Mouse (Mus musculus) heart, embryonic 15.5 days (tissue): ENCODE measurements around the gene Os9. TPM values are rescaled to one million over a fixed set of nuclear protein-coding genes. Genes with fewer than 3 reads are reported as not detected.
A peak's percentile ranks its signal among the peaks of the same experiment; 100 is the strongest.
"Not testable (repeated sequence)": the region's sequence is repeated elsewhere in the genome, so short reads cannot be mapped to it uniquely, and the experiment has no call there.

Source experiments
- ATAC-seq: fragments of 200-750 bp; cut with Nextera tagmentation; replicated peaks from 2 replicates; pipeline ENCODE4 v1.8.0; 2017; ENCODE audit warnings: low read depth, moderate TSS enrichment; ENCODE audit not compliant: insufficient number of reproducible peaks, insufficient read depth, low FRiP score
- H3K27ac ChIP-seq: fragments of 300-500 bp; sonication (generic); 2 replicates; pipeline ENCODE4 v1.5.1; 2015; ENCODE audit warnings: mild to moderate bottlenecking, inconsistent platforms
- H3K27me3 ChIP-seq: fragments of 300-500 bp; sonication (generic); 2 replicates; pipeline ENCODE4 v1.6.1; 2015; ENCODE audit warnings: inconsistent platforms
- H3K36me3 ChIP-seq: fragments of 300-500 bp; sonication (generic); 2 replicates; pipeline ENCODE4 v1.6.1; 2015; ENCODE audit warnings: mild to moderate bottlenecking, inconsistent platforms
- H3K4me1 ChIP-seq: fragments of 300-500 bp; sonication (generic); replicated peaks from 2 replicates; pipeline ENCODE4 v1.6.1; 2015; ENCODE audit warnings: inconsistent platforms
- H3K4me2 ChIP-seq: fragments of 300-500 bp; sonication (generic); 2 replicates; pipeline ENCODE4 v1.6.1; 2015; ENCODE audit warnings: inconsistent platforms, mild to moderate bottlenecking, moderate library complexity
- H3K4me3 ChIP-seq: fragments of 300-500 bp; sonication (generic); 2 replicates; pipeline ENCODE4 v1.5.1; 2015; ENCODE audit warnings: mild to moderate bottlenecking, inconsistent platforms
- H3K9ac ChIP-seq: fragments of 300-500 bp; sonication (generic); 2 replicates; pipeline ENCODE4 v1.6.1; 2015; ENCODE audit warnings: mild to moderate bottlenecking, inconsistent platforms
- H3K9me3 ChIP-seq: fragments of 300-500 bp; sonication (generic); replicated peaks from 2 replicates; pipeline ENCODE4 v1.6.1; 2016; ENCODE audit warnings: inconsistent platforms
- WGBS: fragments of 180-500 bp; shearing (Covaris S2); methylation state at CpG from one replicate; pipeline ENCODE4 v1.1.7; 2015; ENCODE audit warnings: mixed read lengths; 5-methylcytosine and 5-hydroxymethylcytosine counted together
- polyA plus RNA-seq: library from polyadenylated mRNA; unstranded; fragments of >200 nt; fragmentation: Nextera tagmentation; extraction: Ambion mirVana; gene quantifications from 2 replicates; pipeline ENCODE4 v1.2.1, GENCODE M21; 2015

The Os9 gene
- polyA plus RNA-seq, 1 experiment from 2014 or later = 48.5 TPM

DNA sequence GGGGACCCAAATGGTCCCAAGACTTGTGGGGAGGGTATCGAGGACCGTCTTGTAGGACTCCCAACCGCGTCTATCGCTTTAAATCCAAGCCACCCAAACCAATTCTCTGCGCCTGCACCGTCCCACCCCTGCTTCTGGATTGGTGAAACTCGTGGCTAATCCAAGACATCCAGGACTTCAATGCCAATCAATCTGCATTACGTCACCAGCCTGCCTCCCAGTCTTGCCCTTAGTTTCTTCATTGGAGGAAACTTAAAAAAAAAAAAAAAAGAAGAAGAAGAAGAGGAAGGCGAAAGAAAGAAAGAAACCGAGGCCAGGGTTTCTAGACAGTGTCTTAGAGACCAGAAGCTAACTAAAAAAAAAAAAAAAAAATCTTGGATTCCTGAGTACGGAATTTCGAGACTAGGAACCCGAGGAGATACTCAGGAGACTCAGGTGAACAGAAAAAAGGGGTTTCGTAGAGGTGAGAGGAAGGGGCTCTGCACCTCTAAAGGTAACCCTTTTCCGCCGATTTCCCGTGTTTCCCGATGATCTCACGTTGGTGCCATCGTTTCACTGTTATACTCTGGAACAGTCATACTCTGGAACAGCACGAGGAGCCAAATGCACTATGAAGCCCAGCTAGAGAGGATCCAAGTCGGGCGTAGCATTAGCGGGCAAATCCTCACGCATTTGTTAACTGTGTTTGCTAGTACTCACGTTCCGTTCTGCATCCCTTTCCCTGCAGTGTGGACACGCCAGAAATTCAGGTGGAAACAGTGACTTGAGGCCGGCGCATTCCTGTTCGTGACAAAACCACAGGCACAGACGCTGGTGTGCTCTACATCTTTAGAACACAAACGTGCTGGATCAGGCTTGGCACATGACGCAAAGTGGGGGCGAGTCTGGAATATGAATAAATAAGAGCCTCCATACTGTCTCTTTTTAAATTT, 50.5 kb downstream of the Os9 start, which contains the start of gene Tspan31:
Gene Tspan31 (minus strand): TSS at position 75 of the 932 bp plus-strand sequence.
- WGBS = 1% methylated on average over 36 of the region's 36 CpGs
- peak; percentile 88 for ATAC-seq

DNA sequence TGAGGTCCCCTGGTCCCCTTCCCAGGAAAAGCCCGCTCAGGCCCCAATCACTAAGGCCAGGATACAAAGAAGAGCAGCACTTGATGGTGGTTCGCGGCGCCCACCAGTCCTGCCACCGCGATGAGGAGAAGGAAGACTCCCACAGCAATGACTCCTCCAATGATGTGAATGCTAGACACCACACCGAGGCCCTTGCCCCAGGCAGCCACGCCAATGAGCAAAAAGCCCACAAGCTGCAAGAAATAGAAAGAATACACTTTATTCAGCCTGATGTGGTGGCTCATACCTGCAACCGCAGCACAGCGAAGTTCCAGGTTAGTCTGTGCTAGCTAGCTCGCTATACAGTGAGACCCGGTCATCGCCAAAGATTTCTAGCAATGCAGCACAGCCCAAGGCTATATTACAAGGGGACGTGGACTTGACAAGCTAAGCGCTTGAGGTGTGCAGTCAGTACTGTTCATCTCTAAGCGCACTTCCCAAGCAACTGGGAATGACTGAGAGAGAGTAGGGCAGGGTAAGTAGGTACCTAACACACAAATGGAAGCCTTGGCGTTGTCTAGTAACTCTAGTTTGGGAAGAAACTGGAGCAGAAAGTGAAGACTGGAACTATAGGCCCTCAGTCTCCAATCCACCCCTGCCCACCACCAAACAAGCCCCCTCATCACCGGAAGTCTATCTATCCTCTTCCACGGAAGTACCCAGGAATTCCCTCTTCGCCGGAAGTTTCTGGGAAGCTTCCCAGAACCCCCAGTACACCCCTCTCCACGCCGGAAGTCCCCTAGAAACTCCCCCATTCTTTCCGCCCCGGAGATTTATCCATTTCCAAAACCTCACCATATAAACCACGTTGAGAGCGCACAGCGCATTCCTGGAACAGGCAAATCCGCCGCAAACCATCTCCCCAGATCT, 51.4 kb downstream of the Os9 start:
- ATAC-seq = peak; percentile 20; the same call in 1 of the 2 replicates

More for the DNA sequence above, 50.5 kb downstream of the Os9 start, which contains the start of gene Tspan31:
- Histone ChIP-seq H3K27me3 (peaks cover 7% of the 10 kb centered on the region; the same call in 1 of the 2 replicates), H3K9ac (peak within 1 kb of the TSS; percentile 80), H3K4me3 (peak within 1 kb of the TSS; percentile 78), H3K36me3 (peaks cover 33% of the 10 kb centered on the region), H3K27ac (peak within 1 kb of the TSS; percentile 89), H3K4me2 (peak within 1 kb of the TSS; percentile 74), H3K4me1 (peaks cover 24% of the 10 kb centered on the region), H3K9me3 (no peaks in the 10 kb centered on the region)

DNA sequence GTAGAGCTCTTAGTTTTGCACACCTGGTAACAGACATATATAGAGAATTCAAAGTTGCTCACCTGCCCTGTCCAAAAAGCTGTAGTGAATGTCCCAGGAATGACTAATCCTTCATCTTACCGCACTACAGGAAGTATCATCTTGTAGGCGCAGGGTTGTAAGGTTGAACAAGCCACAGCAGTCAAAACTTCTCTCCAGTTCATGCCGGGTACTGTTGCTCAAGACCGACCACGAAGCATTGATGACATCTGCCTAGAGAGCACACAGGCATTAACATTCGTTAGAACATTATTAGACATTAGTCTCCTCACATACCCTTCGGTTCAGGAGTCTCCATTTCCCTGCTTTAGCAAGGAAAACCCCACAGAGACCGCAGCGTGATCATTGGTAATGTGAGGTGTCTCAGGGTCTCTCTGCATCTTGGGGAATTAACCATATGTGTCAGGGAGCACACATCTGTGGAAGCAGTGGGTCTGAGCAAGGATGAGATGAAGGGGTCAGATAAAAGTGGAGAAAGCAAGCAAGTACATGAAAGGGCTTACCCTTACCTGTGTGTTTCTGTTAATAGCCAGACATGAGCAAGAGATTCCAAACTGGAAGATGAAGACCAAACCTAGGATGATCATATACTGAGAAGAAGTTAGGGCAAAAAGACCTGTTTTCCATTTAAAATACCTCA, 52.4 kb downstream of the Os9 start:
- H3K27ac ChIP-seq = no peak overlapping the region

More for the DNA sequence above, 51.4 kb downstream of the Os9 start:
- peaks cover 30% of the 10 kb centered on the region for H3K4me1 ChIP-seq
- H3K27ac ChIP-seq = peak overlapping the region; percentile 89
- peak overlapping the region; percentile 80 for H3K9ac ChIP-seq
- H3K4me3 ChIP-seq = peak overlapping the region; percentile 78
- H3K4me2 ChIP-seq = peak overlapping the region; percentile 74
- no peaks in the 10 kb centered on the region for H3K27me3 ChIP-seq
- no peaks in the 10 kb centered on the region for H3K9me3 ChIP-seq
- WGBS = 5% methylated on average over 30 of the region's 30 CpGs
- peaks cover 38% of the 10 kb centered on the region for H3K36me3 ChIP-seq

GRCm38 (mm10) chr10:127066519-127067018, 54.4 kb downstream of the Os9 start:
- peaks cover 36% of the 10 kb centered on the region for H3K4me1 ChIP-seq

More for the DNA sequence above, 52.4 kb downstream of the Os9 start:
- peak overlapping the region; percentile 78 for H3K4me3 ChIP-seq
- peak overlapping the region; percentile 80 for H3K9ac ChIP-seq
- H3K27me3 ChIP-seq = no peaks in the 10 kb centered on the region
- WGBS = 71% methylated on average over 9 of the region's 9 CpGs
- peaks cover 38% of the 10 kb centered on the region for H3K36me3 ChIP-seq
- no peak for ATAC-seq
- H3K9me3 ChIP-seq = no peaks in the 10 kb centered on the region
- peak overlapping the region; percentile 74 for H3K4me2 ChIP-seq
- peaks cover 32% of the 10 kb centered on the region for H3K4me1 ChIP-seq

GRCm38 (mm10) chr10:127065981-127066380, 55.0 kb downstream of the Os9 start:
- Histone ChIP-seq H3K9me3 (no peaks in the 10 kb centered on the region), H3K4me3 (no peak overlapping the region), H3K27ac (peak overlapping the region; percentile 28; the same call in 1 of the 2 replicates), H3K9ac (no peak overlapping the region), H3K27me3 (peaks cover 15% of the 10 kb centered on the region), H3K4me2 (no peak overlapping the region), H3K4me1 (peaks cover 32% of the 10 kb centered on the region), H3K36me3 (peaks cover 38% of the 10 kb centered on the region)
- WGBS = 58% methylated on average over 9 of the region's 9 CpGs
- ATAC-seq = no peak

More at GRCm38 (mm10) chr10:127066519-127067018, 54.4 kb downstream of the Os9 start:
- no peak overlapping the region for H3K27ac ChIP-seq
- H3K9me3 ChIP-seq = no peaks in the 10 kb centered on the region
- H3K36me3 ChIP-seq = peaks cover 38% of the 10 kb centered on the region
- WGBS = 88% methylated on average over 14 of the region's 14 CpGs
- H3K9ac ChIP-seq = no peak overlapping the region
- ATAC-seq = no peak
- H3K4me3 ChIP-seq = no peak overlapping the region
- no peak overlapping the region for H3K4me2 ChIP-seq
- H3K27me3 ChIP-seq = peaks cover 9% of the 10 kb centered on the region

DNA sequence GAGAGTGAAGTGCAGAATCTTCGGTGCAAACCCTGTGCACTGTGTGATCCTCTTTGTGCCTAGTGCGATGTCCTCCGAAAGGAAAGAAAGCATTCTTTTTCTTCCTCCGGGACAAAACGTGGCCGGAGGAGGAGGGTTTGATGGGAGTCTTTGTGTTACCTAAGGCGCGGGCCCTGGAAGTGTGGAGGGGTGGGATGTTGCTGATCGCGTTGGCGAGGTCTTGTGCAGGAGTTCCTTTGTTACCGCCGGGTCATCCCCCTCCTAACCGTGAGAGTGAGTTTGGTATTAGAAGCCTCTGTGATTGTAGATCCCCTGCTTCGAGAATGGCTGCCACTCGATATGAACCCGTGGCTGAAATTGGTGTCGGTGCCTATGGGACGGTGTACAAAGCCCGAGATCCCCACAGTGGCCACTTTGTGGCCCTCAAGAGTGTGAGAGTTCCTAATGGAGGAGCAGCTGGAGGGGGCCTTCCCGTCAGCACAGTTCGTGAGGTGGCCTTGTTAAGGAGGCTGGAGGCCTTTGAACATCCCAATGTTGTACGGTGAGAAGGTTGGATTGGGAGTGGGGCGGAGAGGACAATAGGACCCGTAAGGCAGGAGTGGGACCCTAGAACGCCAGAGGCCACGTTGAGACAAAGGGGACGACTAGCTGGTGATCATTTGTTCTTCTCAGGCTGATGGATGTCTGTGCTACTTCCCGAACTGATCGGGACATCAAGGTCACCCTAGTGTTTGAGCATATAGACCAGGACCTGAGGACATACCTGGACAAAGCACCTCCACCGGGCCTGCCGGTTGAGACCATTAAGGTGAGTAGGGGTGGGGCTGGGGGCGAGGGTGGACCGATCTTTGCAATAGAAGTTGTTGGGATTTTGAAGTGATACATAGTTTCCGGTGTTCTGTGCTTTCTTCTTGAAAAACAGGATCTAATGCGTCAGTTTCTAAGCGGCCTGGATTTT, 56.7 kb downstream of the Os9 start:
- H3K9ac ChIP-seq = peak overlapping the region; percentile 93
- peaks cover 32% of the 10 kb centered on the region for H3K27me3 ChIP-seq
- peaks cover 38% of the 10 kb centered on the region for H3K4me1 ChIP-seq
- peak overlapping the region; percentile 86 for H3K27ac ChIP-seq
- no peak for ATAC-seq
- peak overlapping the region; percentile 80 for H3K4me3 ChIP-seq
- peak overlapping the region; percentile 80 for H3K4me2 ChIP-seq
- H3K36me3 ChIP-seq = peaks cover 38% of the 10 kb centered on the region
- no peaks in the 10 kb centered on the region for H3K9me3 ChIP-seq
- WGBS = 10% methylated on average over 37 of the region's 37 CpGs

DNA sequence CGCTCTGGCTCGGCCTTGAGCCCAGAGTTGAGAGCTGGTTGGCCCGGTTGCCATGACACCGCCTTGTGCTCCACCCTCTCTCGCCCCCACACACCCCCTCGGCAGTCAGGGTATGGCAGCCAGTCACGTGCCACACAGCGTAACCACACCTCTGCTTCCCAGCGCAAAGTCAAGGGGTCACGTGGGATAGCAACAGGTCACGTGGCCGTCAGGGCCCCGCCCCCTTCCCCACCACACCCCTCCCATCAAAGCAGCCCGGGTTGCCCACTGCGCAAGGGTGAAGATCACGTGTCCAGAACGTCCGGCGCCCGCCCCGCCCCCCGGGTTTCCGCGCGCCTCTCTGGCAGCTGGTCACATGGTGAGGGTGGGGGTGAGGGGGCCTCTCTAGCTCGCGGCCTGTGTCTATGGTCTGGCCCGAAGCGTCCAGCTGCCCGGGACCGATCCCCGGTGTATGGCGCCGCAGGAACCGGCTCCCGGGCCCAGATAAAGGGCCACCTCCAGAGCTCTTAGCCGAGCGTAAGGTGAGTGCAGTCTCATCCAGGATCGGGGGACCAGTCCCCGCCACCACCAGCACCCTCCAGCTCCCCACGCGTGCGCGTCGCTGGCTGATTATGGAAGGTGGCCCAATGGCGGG, 57.6 kb downstream of the Os9 start, which contains the start of gene Cdk4:
Gene Cdk4 (plus strand): TSS at position 296 of the 634 bp plus-strand sequence.
- under 1% methylated on average over 46 of the region's 46 CpGs for WGBS
- Histone ChIP-seq H3K4me3 (peak within 1 kb of the TSS; percentile 80), H3K4me2 (peak within 1 kb of the TSS; percentile 80), H3K9me3 (no peaks in the 10 kb centered on the region), H3K9ac (peak within 1 kb of the TSS; percentile 93), H3K36me3 (peaks cover 34% of the 10 kb centered on the region), H3K27me3 (peaks cover 40% of the 10 kb centered on the region), H3K4me1 (peaks cover 38% of the 10 kb centered on the region), H3K27ac (peak within 1 kb of the TSS; percentile 86)
- peak; percentile 90 for ATAC-seq

- no peak overlapping the region; the same call in 1 of the 2 replicates for H3K4me3 ChIP-seq
- no peak for ATAC-seq
- 0 out of 2 replicates have a peak overlapping the region, but pooled peaks have one; percentile 45 for H3K27ac ChIP-seq
- WGBS = 66% methylated on average over 5 of the region's 5 CpGs
- peaks cover 37% of the 10 kb centered on the region for H3K4me1 ChIP-seq
- no peak overlapping the region for H3K4me2 ChIP-seq
- peaks cover 26% of the 10 kb centered on the region for H3K36me3 ChIP-seq
- H3K9ac ChIP-seq = no peak overlapping the region
- no peaks in the 10 kb centered on the region for H3K9me3 ChIP-seq
- peaks cover 48% of the 10 kb centered on the region for H3K27me3 ChIP-seq
Measured at GRCm38 (mm10) chr10:127062503-127062902, 58.4 kb downstream of the Os9 start.

- not testable (repeated sequence) for H3K9me3 ChIP-seq, H3K9ac ChIP-seq, ATAC-seq, H3K4me3 ChIP-seq, H3K4me2 ChIP-seq, H3K27ac ChIP-seq
- peaks cover 37% of the 10 kb centered on the region for H3K4me1 ChIP-seq
- H3K27me3 ChIP-seq = peaks cover 52% of the 10 kb centered on the region
- H3K36me3 ChIP-seq = peaks cover 22% of the 10 kb centered on the region
- 82% methylated on average over 4 of the region's 4 CpGs for WGBS
Measured at GRCm38 (mm10) chr10:127062101-127062500, 58.8 kb downstream of the Os9 start.
